Mouse (Mus musculus): ENCODE data around the gene Armc2.

DNA sequence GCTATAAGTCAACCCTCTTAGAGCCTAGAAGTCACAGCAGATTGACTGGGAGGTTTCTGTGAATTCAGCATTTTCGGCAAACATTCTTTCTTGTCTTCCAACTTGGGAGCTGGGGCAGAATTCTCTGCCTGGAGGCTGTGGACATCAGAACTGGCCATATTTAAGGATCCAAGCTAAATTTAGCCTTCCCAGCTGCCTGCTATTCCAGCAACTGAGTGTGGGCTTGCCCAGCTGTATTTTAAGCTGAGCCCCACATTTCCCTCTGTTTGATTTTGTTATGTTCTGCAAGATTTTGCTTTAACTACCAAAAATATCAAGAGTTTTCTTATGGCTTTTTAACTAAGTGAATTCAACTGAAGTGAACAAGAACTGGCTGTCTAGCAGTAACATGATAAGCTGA is 24.6 kb upstream of the Armc2 start:
- no peak for TF ChIP-seq POLR2A (IDR thresholded peaks at IDR 0.05; ENCODE audit: low read depth, low read length)
- no peak for TF ChIP-seq CTCF (IDR thresholded peaks at IDR 0.05; ENCODE audit: borderline replicate concordance, insufficient read depth, low read length)
